Mouse (Mus musculus) gastrocnemius, postnatal 14 days (tissue): ENCODE results near the gene Pdgfa. TPM values are rescaled to one million over a fixed set of nuclear protein-coding genes. Genes with fewer than 3 reads are reported as not detected.

ENCODE experiments used
- DNase-seq: peaks from one replicate; pipeline ENCODE4 v3.0.0; 2021; ENCODE audit warnings: mixed read lengths
- intact Hi-C: fragments of 180-260 bp; cut with DNase I; formaldehyde crosslinking; loops from one replicate; pipeline ENCODE4 v1.15.1; 2025; ENCODE audit warnings: low total_unique reads
- total RNA-seq, 2 experiments: library from RNA; stranded (reverse); gene quantifications; 2 replicates each; pipeline ENCODE4 v1.2.3; 2021

The Pdgfa gene
- total RNA-seq, 2 experiments from 2014 or later = 15.8 to 22.3 TPM

DNA sequence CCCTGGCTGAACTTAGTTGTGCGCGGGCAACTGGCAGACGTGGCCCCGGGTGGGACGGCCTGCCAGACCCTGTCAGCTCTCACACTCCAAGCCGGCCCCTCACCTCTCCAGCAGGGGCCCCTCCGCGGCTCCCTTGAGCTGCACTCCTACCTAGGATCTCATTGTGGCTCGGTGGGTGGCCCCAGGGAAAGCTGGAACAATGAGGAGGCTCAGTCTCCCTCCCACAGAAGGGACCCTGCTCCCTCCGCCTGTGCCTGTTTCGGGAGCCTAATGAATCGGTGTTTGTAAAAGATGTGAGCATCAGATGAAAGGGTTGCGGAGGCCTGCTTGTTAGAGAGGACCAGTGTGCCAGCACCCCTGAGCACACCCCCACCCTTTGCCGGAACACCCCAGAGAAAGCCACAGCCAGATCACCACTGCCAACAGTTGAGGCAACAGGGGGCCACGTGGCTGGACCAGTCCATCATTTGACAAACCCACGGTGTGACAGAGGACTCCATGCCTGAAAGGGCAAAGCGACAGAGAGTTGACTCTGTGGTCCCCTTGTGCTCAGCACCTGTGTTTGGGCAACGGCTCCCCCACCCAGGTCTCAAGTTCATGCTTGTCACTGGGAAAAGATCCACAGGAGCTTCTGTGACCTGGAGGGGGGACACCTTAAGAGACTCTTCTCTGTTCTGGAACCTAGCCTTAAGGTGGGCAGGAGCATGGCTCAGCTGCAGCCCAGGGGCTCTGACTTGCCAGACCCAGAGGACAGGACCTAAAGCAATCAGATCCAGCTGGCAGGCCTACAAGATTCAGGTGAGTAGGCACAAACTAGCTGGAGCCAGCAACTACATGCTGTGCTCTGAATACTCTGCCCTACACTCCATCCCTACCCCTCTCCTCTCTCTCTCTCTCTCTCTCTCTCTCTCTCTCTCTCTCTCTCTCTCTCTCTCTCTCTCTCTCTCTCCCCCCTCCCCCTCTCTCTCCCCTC lies 64.4 kb downstream of the Pdgfa start:
- DNase-seq = no peak
- intact Hi-C loops = no loop called here

GRCm38 (mm10) chr5:138931836-138932235 lies 65.3 kb downstream of the Pdgfa start:
- intact Hi-C loops = no loop called here
- no peak for DNase-seq

GRCm38 (mm10) chr5:138929879-138930507 lies 67.2 kb downstream of the Pdgfa start:
- no peak for DNase-seq
- intact Hi-C loops = no loop called here

Other genes starting within 250 kb of the Pdgfa start
- gene Fam20c, start 242.9 kb downstream of the Pdgfa start, total RNA-seq = 10 to 100 TPM; 13.6 to 31.5 TPM
- not detected for gene Gm5294, start 177.3 kb downstream of the Pdgfa start, total RNA-seq
- gene Prkar1b, start 152.6 kb upstream of the Pdgfa start, total RNA-seq = 1 to 10 TPM; 1.1 to 2.1 TPM
- 10 to 100 TPM in 1 of 2 experiments, 1 to 10 TPM in 1; 9.3 to 10.2 TPM for gene Dnaaf5, start 152.9 kb upstream of the Pdgfa start, total RNA-seq
- 10 to 100 TPM; 31.0 to 33.2 TPM for gene Sun1, start 203.3 kb upstream of the Pdgfa start, total RNA-seq